Mouse (Mus musculus) intestine, embryonic 16.5 days (tissue): ENCODE measurements at regions not wholly inside any gene's neighbourhood (a gene's known extent, or its start where the extent isn't known, plus 50 kb on each side); places are given as distances from the start of the nearest gene placed in this dataset.

ENCODE experiments used
- ATAC-seq: fragments of 200-750 bp; cut with Nextera tagmentation; 2 replicates; pipeline ENCODE4 v1.8.0; 2017; ENCODE audit warnings: moderate TSS enrichment, moderate library complexity
- H3K27ac ChIP-seq: fragments of 300-500 bp; sonication (generic); 2 replicates; pipeline ENCODE4 v1.5.1; 2014; ENCODE audit warnings: mild to moderate bottlenecking, low read length
- H3K27me3 ChIP-seq: fragments of 300-500 bp; sonication (generic); replicated peaks from 2 replicates; pipeline ENCODE4 v1.6.1; 2014; ENCODE audit warnings: low read length, control low read depth, mixed read lengths; ENCODE audit not compliant: control insufficient read depth, insufficient read depth
- H3K36me3 ChIP-seq: fragments of 300-500 bp; sonication (generic); 2 replicates; pipeline ENCODE4 v1.6.1; 2014; ENCODE audit warnings: low read length, control low read depth; ENCODE audit not compliant: control insufficient read depth, insufficient read depth
- H3K4me1 ChIP-seq: fragments of 300-500 bp; sonication (generic); 2 replicates; pipeline ENCODE4 v1.6.1; 2014; ENCODE audit warnings: low read length, control low read depth, mixed read lengths; ENCODE audit not compliant: control insufficient read depth, insufficient read depth
- H3K4me2 ChIP-seq: fragments of 300-500 bp; sonication (generic); 2 replicates; pipeline ENCODE4 v1.6.1; 2014; ENCODE audit warnings: low read depth, low read length, control low read depth
- H3K4me3 ChIP-seq: fragments of 300-500 bp; sonication (generic); 2 replicates; pipeline ENCODE4 v1.5.1; 2014; ENCODE audit warnings: mild to moderate bottlenecking, low read length
- H3K9ac ChIP-seq: fragments of 300-500 bp; sonication (generic); 2 replicates; pipeline ENCODE4 v1.6.1; 2014; ENCODE audit warnings: low read depth, low read length
- H3K9me3 ChIP-seq: fragments of 300-500 bp; sonication (generic); 2 replicates; pipeline ENCODE4 v1.6.1; 2016; ENCODE audit warnings: low read length, control low read depth; ENCODE audit not compliant: control insufficient read depth
- WGBS: fragments of 180-500 bp; shearing (Covaris S2); extraction: QIAGEN DNeasy Blood & Tissue Kit; methylation state at CpG from one replicate; pipeline ENCODE4 v1.1.7; 2014; 5-methylcytosine and 5-hydroxymethylcytosine counted together

DNA sequence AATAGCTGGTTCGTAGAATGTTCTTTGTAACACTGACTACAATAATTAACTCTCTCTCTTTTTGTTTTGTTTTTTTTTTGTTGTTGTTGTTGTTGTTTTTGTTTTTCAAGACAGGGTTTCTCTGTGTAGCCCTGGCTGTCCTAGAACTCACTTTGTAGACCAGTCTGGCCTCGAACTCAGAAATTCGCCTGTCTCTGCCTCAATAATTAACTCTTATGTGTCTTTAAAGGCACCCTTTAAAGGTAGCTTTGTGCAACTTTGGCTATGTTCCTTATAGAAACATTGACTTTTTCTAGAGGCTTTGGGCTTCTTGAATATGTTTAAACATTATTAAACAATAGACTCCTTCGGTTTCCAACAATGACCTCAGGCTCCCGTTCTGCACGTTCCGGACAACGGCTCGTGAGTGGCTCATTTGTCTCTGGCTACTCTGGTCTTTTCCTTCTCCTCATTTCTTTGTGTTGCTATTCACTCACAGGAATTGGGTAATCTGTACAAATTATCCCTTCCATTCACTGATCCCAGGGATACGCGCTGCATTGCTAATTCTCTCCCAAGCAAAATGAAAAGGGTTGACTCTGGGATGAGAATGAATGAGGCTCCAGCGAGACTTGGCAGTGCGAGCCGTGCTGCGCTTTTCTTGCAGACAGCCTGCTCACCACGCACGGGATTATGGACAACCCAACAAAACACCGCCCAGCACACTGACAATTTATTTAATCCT, 90.2 kb upstream of the Klf12 start:
- Histone ChIP-seq H3K4me3 (no peak overlapping the region), H3K27ac (no peak overlapping the region), H3K4me1 (no peaks in the 10 kb centered on the region), H3K36me3 (no peaks in the 10 kb centered on the region), H3K9me3 (no peaks in the 10 kb centered on the region), H3K4me2 (0 out of 2 replicates have a peak overlapping the region, but pooled peaks have one; percentile 30), H3K27me3 (no peaks in the 10 kb centered on the region), H3K9ac (no peak overlapping the region)
- ATAC-seq, result peak; percentile 46; the same call in 1 of the 2 replicates
- WGBS, result 61% methylated on average over 18 of the region's 18 CpGs

DNA sequence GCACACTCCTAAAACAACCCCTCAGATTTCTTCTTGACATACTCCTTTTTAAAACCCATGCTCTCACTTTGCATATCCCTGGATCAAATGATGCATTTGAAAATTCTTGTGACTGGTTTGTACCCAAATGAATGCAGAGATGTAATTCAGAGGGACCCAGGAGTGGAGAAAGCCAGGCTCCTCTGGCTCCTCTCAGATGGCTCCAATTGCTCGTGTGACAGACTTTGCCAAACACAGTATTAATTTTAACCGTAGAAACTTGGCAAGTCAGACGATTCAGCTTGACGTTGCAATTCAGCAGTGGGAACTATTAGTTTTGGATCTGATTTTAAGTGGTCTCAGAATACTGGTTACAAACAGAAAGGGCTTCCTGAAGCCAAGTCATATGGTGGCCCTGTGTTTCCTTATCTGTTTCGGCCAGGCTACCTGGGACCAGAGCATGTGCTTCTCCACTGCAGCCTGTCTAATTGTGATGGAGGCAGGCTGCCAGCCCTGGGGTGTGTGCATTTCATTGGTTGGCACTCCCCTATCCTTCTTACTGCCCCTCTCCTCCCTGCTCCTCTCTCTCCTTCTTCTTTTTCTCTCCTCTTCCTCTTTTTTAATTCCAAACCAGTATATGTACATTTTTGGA, 81.9 kb upstream of the Klf12 start:
- Histone ChIP-seq H3K4me3 (no peak overlapping the region), H3K36me3 (no peaks in the 10 kb centered on the region), H3K4me1 (no peaks in the 10 kb centered on the region), H3K9ac (no peak overlapping the region), H3K4me2 (no peak overlapping the region), H3K27ac (no peak overlapping the region), H3K9me3 (no peaks in the 10 kb centered on the region), H3K27me3 (no peaks in the 10 kb centered on the region)
- 56% methylated on average over 5 of the region's 5 CpGs for WGBS
- no peak for ATAC-seq

DNA sequence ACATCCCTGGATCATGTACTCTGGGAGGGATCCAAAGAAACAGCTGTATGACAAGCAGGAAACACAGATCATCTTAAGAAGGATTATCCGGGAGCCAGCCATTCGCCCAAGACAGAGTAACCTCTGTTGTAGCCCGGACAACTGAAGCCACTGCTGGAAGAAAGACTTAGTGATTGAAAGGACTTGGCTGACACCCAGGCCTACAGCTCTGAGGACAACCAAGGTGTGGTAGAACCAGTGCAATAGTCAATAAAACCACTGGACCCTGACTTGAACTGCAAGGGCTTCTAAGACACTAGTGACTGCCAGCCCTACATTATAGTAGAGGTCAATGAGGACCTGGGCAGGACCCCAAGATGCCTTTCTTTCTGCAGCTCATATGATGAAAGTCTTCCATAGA, 78.3 kb upstream of the Klf12 start:
- Histone ChIP-seq H3K9ac (no peak overlapping the region), H3K36me3 (no peaks in the 10 kb centered on the region), H3K4me3 (no peak overlapping the region), H3K4me1 (no peaks in the 10 kb centered on the region), H3K4me2 (no peak overlapping the region), H3K27ac (no peak overlapping the region), H3K9me3 (no peaks in the 10 kb centered on the region), H3K27me3 (no peaks in the 10 kb centered on the region)
- 66% methylated on average over 3 of the region's 3 CpGs for WGBS
- no peak for ATAC-seq

DNA sequence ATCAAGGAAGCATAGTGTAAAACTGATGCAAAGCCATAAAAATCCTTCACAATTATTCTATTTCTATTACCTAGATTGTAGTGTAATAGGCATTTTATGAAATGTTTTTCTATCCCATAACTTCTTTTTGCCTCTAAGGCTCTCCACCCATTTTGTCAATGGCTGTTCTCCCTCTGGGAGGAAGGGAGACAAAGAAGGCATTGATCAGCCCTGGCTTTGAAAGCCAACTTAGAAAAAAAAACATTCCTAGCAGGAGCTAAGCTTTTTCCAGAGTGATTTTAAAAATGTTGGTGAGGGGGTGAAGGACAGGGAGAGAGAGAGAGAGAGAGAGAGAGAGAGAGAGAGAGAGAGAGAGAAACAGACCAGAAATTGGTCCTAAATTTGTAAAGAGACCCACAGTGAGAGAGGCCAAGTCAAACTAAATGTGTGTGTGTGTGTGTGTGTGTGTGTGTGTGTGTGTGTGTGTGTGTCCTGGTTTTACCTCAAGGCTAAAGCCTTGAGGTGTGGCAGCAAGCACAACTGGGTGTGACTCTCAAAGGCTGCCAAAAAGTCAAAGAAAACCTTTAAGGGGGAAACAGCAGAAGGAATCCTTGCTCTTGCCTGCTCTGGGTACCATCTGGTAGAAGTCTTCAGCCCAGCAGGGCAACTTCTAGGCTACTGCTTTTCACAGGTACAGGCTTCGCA, 77.0 kb upstream of the Klf12 start:
- no peak for ATAC-seq
- Histone ChIP-seq H3K9me3 (no peaks in the 10 kb centered on the region), H3K4me1 (no peaks in the 10 kb centered on the region), H3K27ac (no peak overlapping the region), H3K9ac (no peak overlapping the region), H3K36me3 (no peaks in the 10 kb centered on the region), H3K4me2 (no peak overlapping the region), H3K4me3 (no peak overlapping the region), H3K27me3 (no peaks in the 10 kb centered on the region)
- 83% methylated on average over 1 of the region's 1 CpGs for WGBS

DNA sequence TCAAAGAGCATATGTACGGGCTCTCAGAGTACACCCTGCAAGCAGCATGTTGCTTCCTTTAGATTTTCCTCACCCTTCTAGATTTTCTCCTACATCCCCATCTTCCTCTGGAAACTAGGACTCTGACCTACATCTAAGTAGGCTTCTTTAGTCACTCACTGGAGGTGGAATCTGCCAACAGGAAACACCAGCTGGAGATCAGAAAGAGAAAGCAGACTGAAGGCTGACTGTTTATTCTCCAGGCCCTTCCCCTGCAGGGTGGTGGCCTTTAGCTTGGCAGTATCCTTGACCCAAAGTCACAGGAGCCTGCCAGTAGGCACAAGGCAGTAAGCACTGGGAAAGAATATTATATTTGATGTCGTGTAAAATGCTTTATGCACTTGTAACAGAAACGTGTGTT, 75.4 kb upstream of the Klf12 start:
- Histone ChIP-seq H3K9me3 (no peaks in the 10 kb centered on the region), H3K27ac (no peak overlapping the region), H3K9ac (no peak overlapping the region), H3K4me3 (no peak overlapping the region), H3K4me1 (no peaks in the 10 kb centered on the region), H3K4me2 (no peak overlapping the region), H3K27me3 (no peaks in the 10 kb centered on the region), H3K36me3 (no peaks in the 10 kb centered on the region)
- 72% methylated on average over 3 of the region's 3 CpGs for WGBS
- ATAC-seq, result no peak

DNA sequence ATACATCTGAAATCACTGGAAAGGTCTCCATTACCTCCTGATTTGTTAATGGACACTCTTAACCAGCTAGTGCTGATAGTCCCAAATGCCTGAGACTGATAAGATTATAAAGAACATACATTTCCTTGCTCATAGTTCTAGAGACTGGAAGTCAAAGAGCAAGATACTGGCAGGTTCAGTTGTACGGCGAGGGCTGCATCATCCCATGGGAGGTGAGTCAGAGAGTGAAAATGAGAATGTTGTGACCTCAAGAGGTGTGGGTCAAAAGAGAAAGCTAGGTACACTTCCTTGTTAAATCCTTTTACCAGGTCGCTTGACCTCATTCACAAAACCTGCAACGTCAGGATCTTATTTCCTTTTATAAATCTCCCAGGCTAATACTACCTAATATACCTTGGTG, 72.7 kb upstream of the Klf12 start:
- Histone ChIP-seq H3K4me3 (no peak overlapping the region), H3K9me3 (no peaks in the 10 kb centered on the region), H3K36me3 (no peaks in the 10 kb centered on the region), H3K9ac (no peak overlapping the region), H3K4me2 (no peak overlapping the region), H3K27ac (no peak overlapping the region), H3K27me3 (no peaks in the 10 kb centered on the region), H3K4me1 (no peaks in the 10 kb centered on the region)
- no peak for ATAC-seq
- 63% methylated on average over 4 of the region's 4 CpGs for WGBS

DNA sequence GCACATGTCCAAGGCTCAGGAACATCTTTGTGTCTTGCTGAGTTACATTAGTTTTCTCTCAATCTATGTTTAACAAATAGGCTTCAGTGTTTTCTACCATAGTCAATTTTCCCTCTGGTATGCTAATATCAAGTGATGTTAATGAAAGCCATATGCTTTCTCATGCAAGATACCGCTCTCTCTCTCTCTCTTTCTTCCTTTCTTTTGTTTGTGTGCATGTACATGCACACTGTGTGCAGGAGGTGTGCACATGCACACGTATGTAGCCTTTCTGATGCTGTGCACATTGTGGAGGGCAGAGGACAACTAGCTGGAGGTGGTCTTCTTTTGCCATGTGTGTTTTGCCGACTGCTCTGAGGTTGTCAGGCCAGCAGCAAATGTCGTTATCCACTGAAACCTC, 69.0 kb upstream of the Klf12 start:
- Histone ChIP-seq H3K4me3 (no peak overlapping the region), H3K9ac (no peak overlapping the region), H3K9me3 (no peaks in the 10 kb centered on the region), H3K27me3 (no peaks in the 10 kb centered on the region), H3K4me2 (no peak overlapping the region), H3K36me3 (no peaks in the 10 kb centered on the region), H3K4me1 (no peaks in the 10 kb centered on the region), H3K27ac (0 out of 2 replicates have a peak overlapping the region, but pooled peaks have one; percentile 17)
- 82% methylated on average over 4 of the region's 4 CpGs for WGBS
- ATAC-seq, result no peak

DNA sequence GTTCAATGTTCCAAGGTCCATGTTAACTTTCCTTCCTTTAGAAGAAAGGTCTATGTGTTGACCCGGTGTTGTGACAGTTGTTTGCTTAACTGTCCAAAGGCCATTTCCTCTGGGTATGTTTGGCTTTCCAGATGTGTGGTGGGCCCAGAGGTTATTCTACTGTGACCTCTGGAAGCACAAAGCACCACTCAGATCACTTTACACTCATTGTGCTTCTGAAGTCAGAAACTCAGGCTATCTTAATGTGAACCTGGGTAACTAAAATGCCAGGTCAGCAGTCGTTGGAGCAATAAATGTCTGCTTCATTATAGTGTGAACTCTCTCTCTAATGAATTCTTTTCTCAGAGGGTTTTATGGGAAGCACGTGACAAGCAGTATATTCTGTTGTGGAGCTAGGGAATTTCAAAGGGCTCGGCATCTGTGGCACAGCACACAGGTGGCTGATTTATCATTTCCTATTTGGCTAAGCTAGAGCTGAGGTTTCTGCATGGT, 68.5 kb upstream of the Klf12 start:
- WGBS, result 16% methylated on average over 4 of the region's 4 CpGs
- H3K27me3 ChIP-seq, result no peaks in the 10 kb centered on the region
- no peak overlapping the region for H3K4me2 ChIP-seq
- H3K27ac ChIP-seq, result 0 out of 2 replicates have a peak overlapping the region, but pooled peaks have one; percentile 17
- no peaks in the 10 kb centered on the region for H3K9me3 ChIP-seq
- ATAC-seq, result peak; percentile 97
- no peak overlapping the region for H3K4me3 ChIP-seq
- no peaks in the 10 kb centered on the region for H3K36me3 ChIP-seq
- no peaks in the 10 kb centered on the region for H3K4me1 ChIP-seq
- H3K9ac ChIP-seq, result no peak overlapping the region

DNA sequence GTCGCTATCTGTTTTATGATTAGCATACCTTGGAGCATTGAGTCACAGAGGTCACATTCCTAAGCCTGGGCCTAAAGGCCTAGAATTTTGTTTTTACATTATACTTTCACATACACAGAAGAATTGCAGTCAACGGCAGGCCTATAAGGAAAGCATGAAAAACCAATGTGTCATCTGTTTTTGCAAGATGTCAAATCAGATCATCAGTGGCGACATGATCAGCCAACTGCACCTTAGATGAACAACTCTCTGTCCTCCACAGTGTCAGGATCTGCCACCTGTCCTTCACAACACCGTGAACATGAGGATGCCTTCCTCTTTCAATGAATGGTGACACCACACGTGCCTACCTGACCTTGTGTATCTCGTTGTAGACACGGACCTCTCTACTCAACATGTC, 66.5 kb upstream of the Klf12 start:
- H3K4me2 ChIP-seq, result no peak overlapping the region
- H3K4me3 ChIP-seq, result no peak overlapping the region
- 92% methylated on average over 7 of the region's 7 CpGs for WGBS
- no peaks in the 10 kb centered on the region for H3K4me1 ChIP-seq
- H3K27ac ChIP-seq, result no peak overlapping the region
- H3K27me3 ChIP-seq, result no peaks in the 10 kb centered on the region
- no peak for ATAC-seq
- H3K9ac ChIP-seq, result no peak overlapping the region
- H3K36me3 ChIP-seq, result no peaks in the 10 kb centered on the region
- no peaks in the 10 kb centered on the region for H3K9me3 ChIP-seq
